Mouse (Mus musculus): ENCODE data around the gene Hist1h3g. TPM values are rescaled to one million over a fixed set of nuclear protein-coding genes. Genes with fewer than 3 reads are reported as not detected.
"Not testable (repeated sequence)": the region's sequence is repeated elsewhere in the genome, so short reads cannot be mapped to it uniquely, and the experiment has no call there.

The Hist1h3g gene
- polyA plus RNA-seq, 1 experiment from 2014 or later: 3.0 TPM

GRCm38 (mm10) chr13:23546694-23547093, 11.5 kb downstream of the Hist1h3g start:
- H3K9me3 ChIP-seq (ENCODE audit: control insufficient read depth, low read length): no peaks in the 10 kb centered on the region
- H3K9ac ChIP-seq (ENCODE audit: low read length): no peak overlapping the region
- H3K4me2 ChIP-seq (ENCODE audit: low read length): no peak overlapping the region
- WGBS: 68% methylated on average over 5 of the region's 5 CpGs
- H3K4me3 ChIP-seq (ENCODE audit: control insufficient read depth in 1 of 2, insufficient read depth in 1 of 2, low read depth in 1 of 2, low read length in 2 of 2): no peak overlapping the region
- no peak for ATAC-seq (ENCODE audit: insufficient number of reproducible peaks, insufficient read depth, low FRiP score, low read depth)
- H3K36me3 ChIP-seq (ENCODE audit: control insufficient read depth, insufficient read depth, low read length): no peaks in the 10 kb centered on the region
- H3K27me3 ChIP-seq (ENCODE audit: control insufficient read depth, insufficient read depth, low read length): no peaks in the 10 kb centered on the region
- H3K4me1 ChIP-seq (ENCODE audit: control insufficient read depth in 2 of 2, insufficient read depth in 2 of 2, low read length in 2 of 2): peaks cover 0 to 11% of the 10 kb centered on the region in 2 experiments; a peak in 2 of 4 replicates
- H3K27ac ChIP-seq (replicated peaks in 1 of 2; ENCODE audit: control insufficient read depth in 1 of 2, insufficient read depth in 1 of 2, low read depth in 2 of 2, low read length in 2 of 2): no peak overlapping the region

- Histone ChIP-seq H3K4me3 (ENCODE audit: control insufficient read depth in 1 of 2, insufficient read depth in 1 of 2, low read depth in 1 of 2, low read length in 2 of 2) (peak overlapping the region; percentile 44 to 52; a peak in 3 of 4 replicates), H3K27ac (replicated peaks in 1 of 2; ENCODE audit: control insufficient read depth in 1 of 2, insufficient read depth in 1 of 2, low read depth in 2 of 2, low read length in 2 of 2) (peak overlapping the region; percentile 86 to 87), H3K9ac (ENCODE audit: low read length) (peak overlapping the region; percentile 72), H3K36me3 (ENCODE audit: control insufficient read depth, insufficient read depth, low read length) (no peaks in the 10 kb centered on the region), H3K4me2 (ENCODE audit: low read length) (peak overlapping the region; percentile 72), H3K4me1 (ENCODE audit: control insufficient read depth in 2 of 2, insufficient read depth in 2 of 2, low read length in 2 of 2) (peaks cover 0 to 14% of the 10 kb centered on the region in 2 experiments; a peak in 3 of 4 replicates), H3K27me3 (ENCODE audit: control insufficient read depth, insufficient read depth, low read length) (no peaks in the 10 kb centered on the region), H3K9me3 (ENCODE audit: control insufficient read depth, low read length) (no peaks in the 10 kb centered on the region)
- ATAC-seq (ENCODE audit: insufficient number of reproducible peaks, insufficient read depth, low FRiP score, low read depth): no peak
- WGBS: 12% methylated on average over 3 of the region's 3 CpGs
These were observed 15.5 kb downstream of the Hist1h3g start for GRCm38 (mm10) chr13:23550761-23551145.

- Histone ChIP-seq H3K4me2 (ENCODE audit: low read length) (peak within 1 kb of the TSS; percentile 72), H3K4me3 (ENCODE audit: control insufficient read depth in 1 of 2, insufficient read depth in 1 of 2, low read depth in 1 of 2, low read length in 2 of 2) (peak within 1 kb of the TSS; percentile 44 to 52), H3K27ac (replicated peaks in 1 of 2; ENCODE audit: control insufficient read depth in 1 of 2, insufficient read depth in 1 of 2, low read depth in 2 of 2, low read length in 2 of 2) (peak within 1 kb of the TSS; percentile 86 to 87), H3K9ac (ENCODE audit: low read length) (peak within 1 kb of the TSS; percentile 72), H3K4me1 (ENCODE audit: control insufficient read depth in 2 of 2, insufficient read depth in 2 of 2, low read length in 2 of 2) (peaks cover 0 to 13% of the 10 kb centered on the region in 2 experiments; a peak in 3 of 4 replicates)
- not testable (repeated sequence) for H3K9me3 ChIP-seq (ENCODE audit: control insufficient read depth, low read length); H3K27me3 ChIP-seq (ENCODE audit: control insufficient read depth, insufficient read depth, low read length); H3K36me3 ChIP-seq (ENCODE audit: control insufficient read depth, insufficient read depth, low read length)
- WGBS: under 1% methylated on average over 44 of the region's 47 CpGs
- ATAC-seq (ENCODE audit: insufficient number of reproducible peaks, insufficient read depth, low FRiP score, low read depth): peak; percentile 76
These were observed 16.1 kb downstream of the Hist1h3g start, which contains the start of gene Hist1h4f for GRCm38 (mm10) chr13:23551146-23551834. Gene Hist1h4f (minus strand): TSS chr13:23551648.

- ATAC-seq (ENCODE audit: insufficient number of reproducible peaks, insufficient read depth, low FRiP score, low read depth): no peak
These were observed 17.0 kb downstream of the Hist1h3g start for GRCm38 (mm10) chr13:23551931-23552914.

GRCm38 (mm10) chr13:23552962-23553361, 17.7 kb downstream of the Hist1h3g start, which contains the start of gene Hist1h1d:
Gene Hist1h1d (plus strand): TSS chr13:23553262.
- Histone ChIP-seq H3K4me1 (ENCODE audit: control insufficient read depth in 2 of 2, insufficient read depth in 2 of 2, low read length in 2 of 2) (peaks cover 0 to 13% of the 10 kb centered on the region in 2 experiments; a peak in 3 of 4 replicates), H3K9ac (ENCODE audit: low read length) (peak within 1 kb of the TSS; percentile 94), H3K27me3 (ENCODE audit: control insufficient read depth, insufficient read depth, low read length) (no peaks in the 10 kb centered on the region), H3K4me3 (ENCODE audit: control insufficient read depth in 1 of 2, insufficient read depth in 1 of 2, low read depth in 1 of 2, low read length in 2 of 2) (no peak within 1 kb of the TSS), H3K36me3 (ENCODE audit: control insufficient read depth, insufficient read depth, low read length) (no peaks in the 10 kb centered on the region), H3K9me3 (ENCODE audit: control insufficient read depth, low read length) (no peaks in the 10 kb centered on the region), H3K27ac (replicated peaks in 1 of 2; ENCODE audit: control insufficient read depth in 1 of 2, insufficient read depth in 1 of 2, low read depth in 2 of 2, low read length in 2 of 2) (peak within 1 kb of the TSS in 1 of 2 experiments; percentile 98; a peak in 3 of 4 replicates), H3K4me2 (ENCODE audit: low read length) (peak within 1 kb of the TSS; percentile 72)
- no peak for ATAC-seq (ENCODE audit: insufficient number of reproducible peaks, insufficient read depth, low FRiP score, low read depth)

More at GRCm38 (mm10) chr13:23551931-23552914, 17.0 kb downstream of the Hist1h3g start:
- peak overlapping the region in 1 of 2 experiments; percentile 87; a peak in 3 of 4 replicates for H3K27ac ChIP-seq (replicated peaks in 1 of 2; ENCODE audit: control insufficient read depth in 1 of 2, insufficient read depth in 1 of 2, low read depth in 2 of 2, low read length in 2 of 2)
- peaks cover 0 to 13% of the 10 kb centered on the region in 2 experiments; a peak in 3 of 4 replicates for H3K4me1 ChIP-seq (ENCODE audit: control insufficient read depth in 2 of 2, insufficient read depth in 2 of 2, low read length in 2 of 2)
- H3K36me3 ChIP-seq (ENCODE audit: control insufficient read depth, insufficient read depth, low read length): no peaks in the 10 kb centered on the region
- WGBS: 49% methylated on average over 8 of the region's 8 CpGs
- H3K4me2 ChIP-seq (ENCODE audit: low read length): peak overlapping the region; percentile 72
- H3K27me3 ChIP-seq (ENCODE audit: control insufficient read depth, insufficient read depth, low read length): no peaks in the 10 kb centered on the region
- H3K4me3 ChIP-seq (ENCODE audit: control insufficient read depth in 1 of 2, insufficient read depth in 1 of 2, low read depth in 1 of 2, low read length in 2 of 2): peak overlapping the region in 1 of 2 experiments; percentile 44; a peak in 2 of 4 replicates
- H3K9me3 ChIP-seq (ENCODE audit: control insufficient read depth, low read length): no peaks in the 10 kb centered on the region
- H3K9ac ChIP-seq (ENCODE audit: low read length): peak overlapping the region; percentile 44

- peak overlapping the region; percentile 94 for H3K9ac ChIP-seq (ENCODE audit: low read length)
- no peaks in the 10 kb centered on the region for H3K27me3 ChIP-seq (ENCODE audit: control insufficient read depth, insufficient read depth, low read length)
- H3K36me3 ChIP-seq (ENCODE audit: control insufficient read depth, insufficient read depth, low read length): no peaks in the 10 kb centered on the region
- H3K4me1 ChIP-seq (ENCODE audit: control insufficient read depth in 2 of 2, insufficient read depth in 2 of 2, low read length in 2 of 2): peaks cover 0 to 13% of the 10 kb centered on the region in 2 experiments; a peak in 3 of 4 replicates
- peak overlapping the region in 1 of 2 experiments; percentile 62; a peak in 2 of 4 replicates for H3K4me3 ChIP-seq (ENCODE audit: control insufficient read depth in 1 of 2, insufficient read depth in 1 of 2, low read depth in 1 of 2, low read length in 2 of 2)
- no peaks in the 10 kb centered on the region for H3K9me3 ChIP-seq (ENCODE audit: control insufficient read depth, low read length)
- peak overlapping the region; percentile 97 to 98 for H3K27ac ChIP-seq (replicated peaks in 1 of 2; ENCODE audit: control insufficient read depth in 1 of 2, insufficient read depth in 1 of 2, low read depth in 2 of 2, low read length in 2 of 2)
- ATAC-seq (ENCODE audit: insufficient number of reproducible peaks, insufficient read depth, low FRiP score, low read depth): no peak
- H3K4me2 ChIP-seq (ENCODE audit: low read length): peak overlapping the region; percentile 85
- WGBS: 22% methylated on average over 9 of the region's 9 CpGs
These were observed 19.2 kb downstream of the Hist1h3g start for GRCm38 (mm10) chr13:23554393-23554792.
